Mouse (Mus musculus) limb, embryonic 12.5 days (tissue): ENCODE data around the gene Rhox4g. TPM values are rescaled to one million over a fixed set of nuclear protein-coding genes. Genes with fewer than 3 reads are reported as not detected.
"Not testable (repeated sequence)": the region's sequence is repeated elsewhere in the genome, so short reads cannot be mapped to it uniquely, and the experiment has no call there.

Source experiments
- ATAC-seq: fragments of 200-750 bp; cut with Nextera tagmentation; 2 replicates; pipeline ENCODE4 v1.8.0; 2017; ENCODE audit warnings: low read depth, moderate TSS enrichment; ENCODE audit not compliant: insufficient number of reproducible peaks, insufficient read depth, low FRiP score, low TSS enrichment
- H3K27ac ChIP-seq: fragments of 300-500 bp; sonication (generic); 2 replicates; pipeline ENCODE4 v1.5.1; 2016; ENCODE audit warnings: mild to moderate bottlenecking, moderate library complexity
- H3K27me3 ChIP-seq: fragments of 300-500 bp; sonication (generic); 2 replicates; pipeline ENCODE4 v1.6.1; 2016; ENCODE audit warnings: mild to moderate bottlenecking, moderate library complexity
- H3K36me3 ChIP-seq: fragments of 300-500 bp; sonication (generic); 2 replicates; pipeline ENCODE4 v1.6.1; 2016; ENCODE audit warnings: mild to moderate bottlenecking, moderate library complexity
- H3K4me1 ChIP-seq: fragments of 300-500 bp; sonication (generic); replicated peaks from 2 replicates; pipeline ENCODE4 v1.6.1; 2016
- H3K4me2 ChIP-seq: fragments of 300-500 bp; sonication (generic); 2 replicates; pipeline ENCODE4 v1.6.1; 2016; ENCODE audit warnings: mild to moderate bottlenecking, moderate library complexity
- H3K4me3 ChIP-seq: fragments of 300-500 bp; sonication (generic); replicated peaks from 2 replicates; pipeline ENCODE4 v1.5.1; 2016; ENCODE audit warnings: mild to moderate bottlenecking
- H3K9ac ChIP-seq: fragments of 300-500 bp; sonication (generic); replicated peaks from 2 replicates; pipeline ENCODE4 v1.6.1; 2016; ENCODE audit warnings: mild to moderate bottlenecking, moderate library complexity
- H3K9me3 ChIP-seq: fragments of 300-500 bp; sonication (generic); 2 replicates; pipeline ENCODE4 v1.6.1; 2016; ENCODE audit warnings: mild to moderate bottlenecking, moderate library complexity
- WGBS: fragments of 180-500 bp; shearing (Covaris S2); methylation state at CpG from one replicate; pipeline ENCODE4 v1.1.7; 2016; 5-methylcytosine and 5-hydroxymethylcytosine counted together
- polyA plus RNA-seq: library from polyadenylated mRNA; unstranded; fragments of >200 nt; fragmentation: Nextera tagmentation; extraction: Ambion mirVana; gene quantifications from 2 replicates; pipeline ENCODE4 v1.2.1, GENCODE M21; 2016

Gene Rhox4g
- not detected in 2 replicates for polyA plus RNA-seq

DNA sequence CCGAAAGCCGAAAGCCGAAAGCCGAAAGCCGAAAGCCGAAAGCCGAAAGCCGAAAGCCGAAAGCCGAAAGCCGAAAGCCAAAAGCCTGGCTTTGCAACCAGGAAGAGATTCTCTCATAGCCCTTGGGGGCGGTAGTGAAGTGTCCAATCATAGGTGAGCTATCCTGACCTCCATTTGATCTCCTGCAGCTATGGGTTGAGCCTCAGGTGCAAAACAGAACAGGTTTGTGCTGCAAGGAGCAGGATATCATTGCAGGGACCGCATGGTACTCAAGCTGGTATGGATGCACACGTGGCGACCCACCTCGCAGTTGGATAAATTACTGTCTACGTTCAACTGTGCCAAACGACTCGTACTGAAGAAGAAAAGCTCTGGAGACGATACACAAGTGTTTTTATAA, at the start of gene Rhox4g:
Gene Rhox4g (minus strand): TSS at position 101 of the 400 bp plus-strand sequence.
- H3K4me3 ChIP-seq, ATAC-seq, H3K27me3 ChIP-seq, H3K36me3 ChIP-seq, H3K4me2 ChIP-seq, H3K9me3 ChIP-seq, H3K9ac ChIP-seq, H3K27ac ChIP-seq, H3K4me1 ChIP-seq: not testable (repeated sequence)
- 82% methylated on average over 16 of the region's 20 CpGs for WGBS

DNA sequence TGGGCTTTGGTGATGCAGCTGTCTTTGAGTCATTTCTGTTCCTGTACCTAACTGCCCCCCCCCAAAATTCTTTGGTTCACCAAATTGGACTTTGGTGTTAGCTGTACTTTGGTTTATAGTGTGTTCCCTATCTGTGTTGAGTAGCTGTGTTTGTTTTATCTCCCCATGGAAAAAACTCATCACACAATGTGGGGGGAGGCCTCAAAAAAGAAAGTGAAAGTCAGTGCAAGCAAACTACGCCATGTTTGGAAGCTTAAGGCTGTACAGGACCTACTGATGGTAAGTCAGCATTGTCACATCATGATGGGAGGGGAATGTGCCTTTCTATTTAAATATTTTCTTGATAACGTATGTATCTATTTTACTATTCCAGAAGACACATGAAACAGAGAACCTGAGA, 41.1 kb upstream of the Rhox4g start:
- no peak for ATAC-seq
- Histone ChIP-seq H3K4me3 (no peak overlapping the region), H3K9ac (no peak overlapping the region), H3K27ac (no peak overlapping the region), H3K36me3 (no peaks in the 10 kb centered on the region), H3K4me1 (no peaks in the 10 kb centered on the region), H3K4me2 (no peak overlapping the region), H3K27me3 (no peaks in the 10 kb centered on the region), H3K9me3 (no peaks in the 10 kb centered on the region)
- WGBS, result 76% methylated on average over 2 of the region's 2 CpGs

DNA sequence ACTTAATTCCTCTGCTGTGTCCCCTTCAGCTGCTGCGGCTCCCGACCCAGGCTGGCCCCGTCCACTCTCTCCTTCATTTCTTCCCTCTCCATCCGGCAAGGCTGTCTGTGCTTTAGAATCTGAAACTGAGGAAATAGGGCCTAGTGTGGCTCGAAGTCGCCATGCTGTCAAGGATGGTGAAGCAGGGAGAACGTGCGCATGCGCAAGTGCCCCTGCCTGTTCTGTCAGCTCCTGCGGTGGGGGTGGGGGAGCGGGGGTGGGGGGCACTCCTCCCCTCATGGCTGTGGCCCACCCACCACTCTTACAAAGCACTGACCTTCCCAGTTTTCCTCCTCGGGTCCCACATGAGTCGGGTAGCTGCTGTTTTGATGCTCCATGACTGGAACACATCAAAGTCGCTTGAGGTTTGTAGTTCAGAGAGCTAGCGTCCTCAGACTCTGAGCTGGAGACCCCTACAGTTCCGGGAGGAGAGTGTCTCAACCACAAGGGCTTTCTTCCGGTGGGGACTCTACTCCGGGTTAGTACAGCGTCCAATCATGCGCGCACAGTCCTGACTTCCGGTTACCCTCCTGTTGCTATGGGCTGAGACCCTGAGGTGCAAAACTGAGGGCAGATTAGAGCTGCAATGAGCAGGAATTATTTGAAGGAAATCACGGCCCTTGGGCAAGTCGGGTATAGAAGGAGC, 32.0 kb upstream of the Rhox4g start:
- no peak overlapping the region for H3K27ac ChIP-seq
- no peak for ATAC-seq
- WGBS, result 86% methylated on average over 24 of the region's 24 CpGs

DNA sequence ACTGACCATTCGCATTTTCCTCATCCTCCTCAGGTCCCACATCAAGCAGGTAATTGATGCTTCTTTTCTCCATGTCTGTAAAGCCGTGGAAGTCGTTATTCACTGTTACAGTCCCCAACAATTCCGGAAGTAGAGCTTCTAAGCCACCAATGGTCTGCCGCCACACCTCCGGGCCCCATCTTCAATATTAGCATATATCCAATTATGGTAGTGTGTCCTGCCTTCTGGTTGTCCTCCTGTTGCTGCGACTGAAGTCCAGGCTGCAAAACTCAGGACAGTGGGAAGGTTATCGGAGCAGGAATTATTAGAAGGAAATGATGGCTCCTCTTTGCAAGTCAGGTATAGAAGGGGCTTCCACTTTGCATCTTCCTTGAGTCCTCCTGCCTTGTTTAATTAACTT, 22.1 kb upstream of the Rhox4g start, which contains the start of gene Rhox2h:
Gene Rhox2h (minus strand): TSS at position 101 of the 400 bp plus-strand sequence.
- WGBS, result 90% methylated on average over 8 of the region's 8 CpGs
- not testable (repeated sequence) for H3K36me3 ChIP-seq, H3K27ac ChIP-seq

More for the DNA sequence above, 32.0 kb upstream of the Rhox4g start:
- no peaks in the 10 kb centered on the region for H3K9me3 ChIP-seq
- H3K4me3 ChIP-seq, result no peak overlapping the region
- H3K36me3 ChIP-seq, result no peaks in the 10 kb centered on the region
- H3K9ac ChIP-seq, result no peak overlapping the region
- no peaks in the 10 kb centered on the region for H3K4me1 ChIP-seq
- H3K27me3 ChIP-seq, result no peaks in the 10 kb centered on the region
- no peak overlapping the region for H3K4me2 ChIP-seq

DNA sequence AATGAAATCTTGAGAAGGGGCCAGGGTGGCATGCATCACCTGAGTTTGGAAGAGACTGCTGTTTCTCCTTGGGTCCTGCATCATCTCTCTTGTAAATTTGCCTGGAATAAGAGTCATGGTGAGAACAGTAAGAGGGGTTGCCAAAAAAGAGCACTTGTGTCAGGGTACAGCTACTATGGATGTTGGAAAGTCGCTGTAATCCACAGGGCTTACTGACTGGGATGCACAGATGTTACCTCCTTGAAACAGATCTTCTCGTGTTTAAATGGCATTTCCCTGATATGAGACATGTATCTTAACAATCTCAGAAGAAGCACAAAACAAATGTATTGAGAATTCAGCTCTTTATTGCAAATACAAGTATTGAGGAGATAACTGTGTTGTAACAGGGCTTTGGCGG, 17.5 kb upstream of the Rhox4g start, which contains the start of gene Rhox3h:
Gene Rhox3h (minus strand): TSS at position 101 of the 400 bp plus-strand sequence.
- not testable (repeated sequence) for H3K4me1 ChIP-seq, H3K27ac ChIP-seq, H3K9ac ChIP-seq, H3K27me3 ChIP-seq, H3K36me3 ChIP-seq, H3K4me3 ChIP-seq, ATAC-seq, H3K4me2 ChIP-seq, H3K9me3 ChIP-seq
- 100% methylated on average over 1 of the region's 3 CpGs for WGBS

More for the DNA sequence above, 22.1 kb upstream of the Rhox4g start, which contains the start of gene Rhox2h:
- H3K4me3 ChIP-seq, H3K4me2 ChIP-seq, H3K9ac ChIP-seq, ATAC-seq, H3K4me1 ChIP-seq, H3K9me3 ChIP-seq, H3K27me3 ChIP-seq: not testable (repeated sequence)

DNA sequence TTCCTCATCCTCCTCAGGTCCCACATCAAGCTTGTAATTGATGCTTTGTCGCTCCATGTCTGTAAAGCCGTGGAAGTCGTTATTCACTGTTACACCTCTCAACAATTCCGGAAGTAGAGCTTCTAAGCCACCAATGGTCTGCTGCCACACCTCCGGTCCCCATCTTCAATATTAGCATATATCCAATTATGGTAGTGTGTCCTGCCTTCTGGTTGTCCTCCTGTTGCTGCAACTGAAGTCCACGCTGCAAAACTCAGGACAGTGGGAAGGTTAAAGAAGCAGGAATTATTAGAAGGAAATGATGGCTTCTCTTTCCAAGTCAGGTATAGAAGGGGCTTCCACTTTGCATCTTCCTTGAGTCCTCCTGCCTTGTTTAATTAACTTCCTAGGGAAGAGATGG, 7.8 kb downstream of the Rhox4g start, which contains the start of gene Rhox2g:
Gene Rhox2g (minus strand): TSS at position 101 of the 400 bp plus-strand sequence.
- not testable (repeated sequence) for ATAC-seq, H3K4me1 ChIP-seq, H3K27me3 ChIP-seq, H3K36me3 ChIP-seq, H3K9ac ChIP-seq, H3K4me3 ChIP-seq, H3K9me3 ChIP-seq, H3K4me2 ChIP-seq, H3K27ac ChIP-seq
- 91% methylated on average over 6 of the region's 6 CpGs for WGBS

DNA sequence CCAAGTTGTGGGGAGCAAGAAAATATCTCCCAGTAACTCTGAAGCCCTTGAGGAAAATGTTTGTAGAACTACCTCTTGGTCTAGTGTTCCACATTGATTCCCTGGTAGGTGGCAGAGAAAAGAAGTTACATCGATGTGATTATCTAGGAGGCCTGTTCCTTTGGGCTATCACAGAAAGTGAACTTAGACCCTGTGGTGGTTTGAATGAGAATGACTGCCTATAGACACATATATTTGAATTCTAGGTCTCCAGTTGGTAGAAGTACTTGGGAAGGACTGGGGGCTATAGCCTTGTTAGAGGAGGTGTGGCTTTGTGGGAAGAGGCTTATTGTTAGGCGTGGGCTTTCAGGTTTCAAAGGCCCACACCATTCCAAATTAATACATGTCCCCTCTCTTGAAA, 22.6 kb downstream of the Rhox4g start, which contains the start of gene Rhox3g:
Gene Rhox3g (minus strand): TSS at position 101 of the 400 bp plus-strand sequence.
- H3K36me3 ChIP-seq, ATAC-seq: not testable (repeated sequence)
- 90% methylated on average over 2 of the region's 2 CpGs for WGBS

DNA sequence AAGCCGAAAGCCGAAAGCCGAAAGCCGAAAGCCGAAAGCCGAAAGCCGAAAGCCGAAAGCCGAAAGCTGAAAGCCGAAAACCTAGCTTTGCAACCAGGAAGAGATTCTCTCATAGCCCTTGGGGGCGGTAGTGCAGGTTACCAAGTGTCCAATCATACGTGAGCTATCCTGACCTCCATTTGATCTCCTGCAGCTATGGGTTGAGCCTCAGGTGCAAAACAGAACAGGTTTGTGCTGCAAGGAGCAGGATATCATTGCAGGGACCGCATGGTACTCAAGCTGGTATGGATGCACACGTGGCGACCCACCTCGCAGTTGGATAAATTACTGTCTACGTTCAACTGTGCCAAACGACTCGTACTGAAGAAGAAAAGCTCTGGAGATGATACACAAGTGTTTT, 43.5 kb downstream of the Rhox4g start, which contains the start of gene Rhox4f:
Gene Rhox4f (minus strand): TSS at position 101 of the 400 bp plus-strand sequence.
- H3K36me3 ChIP-seq, H3K27me3 ChIP-seq, H3K4me2 ChIP-seq, H3K27ac ChIP-seq, ATAC-seq, H3K4me3 ChIP-seq, H3K9me3 ChIP-seq, H3K9ac ChIP-seq, H3K4me1 ChIP-seq: not testable (repeated sequence)
- 94% methylated on average over 18 of the region's 19 CpGs for WGBS

More for the DNA sequence above, 22.6 kb downstream of the Rhox4g start, which contains the start of gene Rhox3g:
- H3K4me1 ChIP-seq, H3K27me3 ChIP-seq, H3K9ac ChIP-seq, H3K4me2 ChIP-seq, H3K9me3 ChIP-seq, H3K27ac ChIP-seq, H3K4me3 ChIP-seq: not testable (repeated sequence)

Other genes starting within 250 kb of the Rhox4g start
- gene Rhox2b, start 239.3 kb downstream of the Rhox4g start, polyA plus RNA-seq, result not detected in 2 replicates
- 0.30 TPM in 1 of 2 replicates, not detected in the other for gene Rhox4b, start 218.8 kb downstream of the Rhox4g start, polyA plus RNA-seq
- gene Rhox2c, start 197.6 kb downstream of the Rhox4g start, polyA plus RNA-seq, result not detected in 2 replicates
- gene Rhox3c, start 192.7 kb downstream of the Rhox4g start, polyA plus RNA-seq, result not detected in 2 replicates
- gene Rhox4c, start 171.0 kb downstream of the Rhox4g start, polyA plus RNA-seq, result not detected in 2 replicates
- gene Rhox2d, start 157.9 kb downstream of the Rhox4g start, polyA plus RNA-seq, result not detected in 2 replicates
- gene Rhox4d, start 137.0 kb downstream of the Rhox4g start, polyA plus RNA-seq, result not detected in 2 replicates
- gene Rhox2e, start 120.9 kb downstream of the Rhox4g start, polyA plus RNA-seq, result not detected in 2 replicates
- gene Rhox3e, start 109.3 kb downstream of the Rhox4g start, polyA plus RNA-seq, result not detected in 2 replicates
- gene Rhox4e, start 93.9 kb downstream of the Rhox4g start, polyA plus RNA-seq, result not detected in 2 replicates
- gene Rhox2f, start 79.9 kb downstream of the Rhox4g start, polyA plus RNA-seq, result not detected in 2 replicates
- not detected in 2 replicates for gene Rhox3f, start 70.3 kb downstream of the Rhox4g start, polyA plus RNA-seq
- gene Rhox4f, start 43.6 kb downstream of the Rhox4g start, polyA plus RNA-seq, result not detected in 2 replicates
- not detected in 2 replicates for gene Rhox3g, start 22.7 kb downstream of the Rhox4g start, polyA plus RNA-seq
- not detected in 2 replicates for gene Rhox2g, start 7.9 kb downstream of the Rhox4g start, polyA plus RNA-seq
- not detected in 2 replicates for gene Rhox3h, start 17.4 kb upstream of the Rhox4g start, polyA plus RNA-seq
- gene Rhox2h, start 21.9 kb upstream of the Rhox4g start, polyA plus RNA-seq, result not detected in 2 replicates
- 0.58 and 0.90 TPM in 2 replicates for gene Rhox5, start 153.5 kb upstream of the Rhox4g start, polyA plus RNA-seq
- gene Rhox6, start 175.6 kb upstream of the Rhox4g start, polyA plus RNA-seq, result not detected in 2 replicates
- not detected in 2 replicates for gene Rhox7a, start 180.4 kb upstream of the Rhox4g start, polyA plus RNA-seq
- not detected in 2 replicates for gene Rhox8, start 227.6 kb upstream of the Rhox4g start, polyA plus RNA-seq
- gene Rhox7b, start 245.9 kb upstream of the Rhox4g start, polyA plus RNA-seq, result not detected in 2 replicates